Mouse (Mus musculus) liver, embryonic 11.5 days (tissue): ENCODE data around the gene Mc1r. TPM values are rescaled to one million over a fixed set of nuclear protein-coding genes. Genes with fewer than 3 reads are reported as not detected.

Source experiments
- ATAC-seq: fragments of 200-750 bp; cut with Nextera tagmentation; replicated peaks from 2 replicates; pipeline ENCODE4 v1.8.0; 2017; ENCODE audit warnings: moderate number of reproducible peaks, mild to moderate bottlenecking, moderate TSS enrichment, moderate library complexity; ENCODE audit not compliant: low FRiP score
- DNase-seq: peaks from one replicate; pipeline ENCODE4 v3.0.0-alpha.2; 2017; ENCODE audit warnings: low spot score
- H3K27ac ChIP-seq: fragments of 300-500 bp; sonication (generic); 2 replicates; pipeline ENCODE4 v1.5.1; 2014; ENCODE audit warnings: mild to moderate bottlenecking, low read depth, low read length, control low read depth
- H3K27me3 ChIP-seq: fragments of 300-500 bp; sonication (generic); replicated peaks from 2 replicates; pipeline ENCODE4 v1.6.1; 2014; ENCODE audit warnings: low read length, mixed read lengths; ENCODE audit not compliant: control insufficient read depth, insufficient read depth
- H3K36me3 ChIP-seq: fragments of 300-500 bp; sonication (generic); 2 replicates; pipeline ENCODE4 v1.6.1; 2014; ENCODE audit warnings: mild to moderate bottlenecking, low read length, moderate library complexity, mixed read lengths; ENCODE audit not compliant: control insufficient read depth, insufficient read depth
- H3K4me1 ChIP-seq: fragments of 300-500 bp; sonication (generic); replicated peaks from 2 replicates; pipeline ENCODE4 v1.6.1; 2014; ENCODE audit warnings: low read length, mixed read lengths; ENCODE audit not compliant: control insufficient read depth, insufficient read depth
- H3K4me2 ChIP-seq: fragments of 300-500 bp; sonication (generic); 2 replicates; pipeline ENCODE4 v1.6.1; 2014; ENCODE audit warnings: mild to moderate bottlenecking, control low read depth, moderate library complexity
- H3K4me3 ChIP-seq: fragments of 300-500 bp; sonication (generic); 2 replicates; pipeline ENCODE4 v1.5.1; 2014; ENCODE audit warnings: low read depth, low read length, control low read depth
- H3K9ac ChIP-seq: fragments of 300-500 bp; sonication (generic); 2 replicates; pipeline ENCODE4 v1.6.1; 2014; ENCODE audit warnings: low read depth, low read length, control low read depth
- H3K9me3 ChIP-seq: fragments of 300-500 bp; sonication (generic); 2 replicates; pipeline ENCODE4 v1.6.1; 2016; ENCODE audit warnings: low read length, inconsistent platforms, mixed read lengths; ENCODE audit not compliant: control insufficient read depth
- WGBS: fragments of 180-500 bp; shearing (Covaris S2); extraction: QIAGEN DNeasy Blood & Tissue Kit; methylation state at CpG from one replicate; pipeline ENCODE4 v1.1.7; 2014; 5-methylcytosine and 5-hydroxymethylcytosine counted together
- polyA plus RNA-seq: library from polyadenylated mRNA; unstranded; fragments of >200 nt; fragmentation: Nextera tagmentation; extraction: Ambion mirVana; gene quantifications from 2 replicates; pipeline ENCODE4 v1.2.1, GENCODE M21; 2014

The Mc1r gene
- polyA plus RNA-seq, 1 experiment from 2014 or later, result 0.04 TPM

GRCm38 (mm10) chr8:123384883-123385540, 21.9 kb upstream of the Mc1r start:
- no peaks in the 10 kb centered on the region for H3K9me3 ChIP-seq
- H3K4me2 ChIP-seq, result no peak overlapping the region
- 72% methylated on average over 9 of the region's 9 CpGs for WGBS
- peaks cover 54% of the 10 kb centered on the region for H3K36me3 ChIP-seq
- no peaks in the 10 kb centered on the region for H3K4me1 ChIP-seq
- no peak for ATAC-seq
- H3K4me3 ChIP-seq, result no peak overlapping the region
- no peaks in the 10 kb centered on the region for H3K27me3 ChIP-seq
- no peak overlapping the region for H3K27ac ChIP-seq
- no peak for DNase-seq
- H3K9ac ChIP-seq, result no peak overlapping the region

GRCm38 (mm10) chr8:123387041-123387440, 19.9 kb upstream of the Mc1r start:
- no peak overlapping the region for H3K4me3 ChIP-seq
- DNase-seq (no peak), ATAC-seq (no peak)
- H3K9ac ChIP-seq, result no peak overlapping the region
- H3K9me3 ChIP-seq, result no peaks in the 10 kb centered on the region
- peaks cover 68% of the 10 kb centered on the region for H3K36me3 ChIP-seq
- H3K4me2 ChIP-seq, result no peak overlapping the region
- no peaks in the 10 kb centered on the region for H3K4me1 ChIP-seq
- no peaks in the 10 kb centered on the region for H3K27me3 ChIP-seq
- no peak overlapping the region for H3K27ac ChIP-seq
- 78% methylated on average over 3 of the region's 3 CpGs for WGBS

DNA sequence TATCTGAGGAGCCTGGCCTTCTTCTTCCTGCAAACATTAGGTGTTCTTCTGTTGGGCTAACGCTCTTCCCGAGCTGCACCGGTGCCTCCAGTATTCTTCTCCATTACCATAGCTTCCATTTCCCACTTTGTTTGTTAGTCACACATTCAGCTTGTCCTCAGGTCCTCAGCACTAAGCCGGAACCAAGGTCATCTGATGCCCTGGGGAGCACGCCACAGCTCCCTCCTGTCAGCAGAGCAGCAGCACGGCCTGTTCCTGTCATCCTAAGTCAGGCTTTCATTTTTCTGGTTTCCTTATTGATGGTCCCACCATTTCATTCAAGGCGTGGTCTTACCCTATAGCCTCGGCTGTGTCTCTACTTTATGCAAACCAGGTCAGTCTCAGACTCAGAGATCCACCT, 19.1 kb upstream of the Mc1r start:
- Histone ChIP-seq H3K4me2 (no peak overlapping the region), H3K36me3 (peaks cover 69% of the 10 kb centered on the region), H3K4me3 (no peak overlapping the region), H3K9ac (no peak overlapping the region), H3K27me3 (no peaks in the 10 kb centered on the region), H3K9me3 (no peaks in the 10 kb centered on the region), H3K4me1 (no peaks in the 10 kb centered on the region), H3K27ac (no peak overlapping the region)
- ATAC-seq (no peak), DNase-seq (no peak)
- WGBS, result 88% methylated on average over 8 of the region's 8 CpGs

- Histone ChIP-seq H3K27ac (no peak overlapping the region), H3K4me2 (no peak overlapping the region), H3K27me3 (no peaks in the 10 kb centered on the region), H3K36me3 (peaks cover 68% of the 10 kb centered on the region), H3K9ac (no peak overlapping the region), H3K4me1 (no peaks in the 10 kb centered on the region), H3K4me3 (no peak overlapping the region), H3K9me3 (no peaks in the 10 kb centered on the region)
- ATAC-seq (no peak), DNase-seq (no peak)
- 94% methylated on average over 7 of the region's 7 CpGs for WGBS
Observed at GRCm38 (mm10) chr8:123389026-123389425, 17.9 kb upstream of the Mc1r start.

DNA sequence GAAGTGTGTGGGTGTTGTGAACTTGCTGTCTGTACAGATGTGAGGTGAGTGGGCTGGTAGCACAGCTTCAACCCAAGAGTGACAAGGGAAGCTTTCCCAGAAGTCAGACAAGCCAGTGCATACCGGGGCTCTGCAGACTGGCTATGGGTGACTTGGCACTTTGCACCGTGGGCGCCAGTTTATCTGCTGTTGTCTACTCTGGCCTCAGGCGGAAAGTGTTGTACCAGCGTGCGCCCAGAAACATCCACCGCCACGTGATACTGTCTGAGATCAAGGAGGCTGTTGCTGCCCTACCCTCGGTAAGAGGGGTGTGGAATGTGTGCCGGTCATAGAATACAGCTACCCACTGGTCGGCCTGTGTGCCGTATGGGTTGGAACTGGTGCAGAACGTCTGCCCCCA, 8.6 kb upstream of the Mc1r start:
- 91% methylated on average over 13 of the region's 13 CpGs for WGBS
- ATAC-seq (no peak), DNase-seq (no peak)
- H3K27me3 ChIP-seq, result no peaks in the 10 kb centered on the region
- no peak overlapping the region for H3K27ac ChIP-seq
- no peaks in the 10 kb centered on the region for H3K4me1 ChIP-seq
- H3K4me3 ChIP-seq, result no peak overlapping the region
- H3K9ac ChIP-seq, result no peak overlapping the region
- no peaks in the 10 kb centered on the region for H3K9me3 ChIP-seq
- peaks cover 65% of the 10 kb centered on the region for H3K36me3 ChIP-seq
- H3K4me2 ChIP-seq, result no peak overlapping the region

DNA sequence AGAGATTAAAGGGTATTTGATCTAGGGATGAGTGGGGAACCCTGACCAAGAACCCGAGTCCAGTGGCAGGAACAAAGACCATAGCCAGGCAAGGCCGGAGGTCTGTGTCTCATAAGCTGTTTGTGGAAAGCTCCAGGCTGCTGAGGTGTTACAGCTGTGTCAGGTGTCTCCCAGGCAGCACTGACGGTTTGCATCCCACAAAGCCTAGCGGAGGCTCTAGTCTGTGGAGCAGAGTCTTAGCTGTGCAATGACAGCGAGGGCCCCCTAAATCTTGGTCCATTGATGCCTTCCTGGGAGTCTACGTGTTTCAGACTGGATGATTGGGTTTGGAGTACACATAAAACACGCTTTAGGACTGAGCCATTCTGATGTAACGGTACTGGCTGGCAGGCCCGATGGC, 5.0 kb upstream of the Mc1r start:
- ATAC-seq (no peak), DNase-seq (no peak)
- 89% methylated on average over 9 of the region's 9 CpGs for WGBS
- Histone ChIP-seq H3K4me1 (0 out of 2 replicates have a peak, but pooled peaks cover 2% of the 10 kb centered on the region), H3K27ac (no peak overlapping the region), H3K4me3 (no peak overlapping the region), H3K27me3 (no peaks in the 10 kb centered on the region), H3K9me3 (no peaks in the 10 kb centered on the region), H3K4me2 (no peak overlapping the region), H3K9ac (no peak overlapping the region), H3K36me3 (peaks cover 35% of the 10 kb centered on the region)

DNA sequence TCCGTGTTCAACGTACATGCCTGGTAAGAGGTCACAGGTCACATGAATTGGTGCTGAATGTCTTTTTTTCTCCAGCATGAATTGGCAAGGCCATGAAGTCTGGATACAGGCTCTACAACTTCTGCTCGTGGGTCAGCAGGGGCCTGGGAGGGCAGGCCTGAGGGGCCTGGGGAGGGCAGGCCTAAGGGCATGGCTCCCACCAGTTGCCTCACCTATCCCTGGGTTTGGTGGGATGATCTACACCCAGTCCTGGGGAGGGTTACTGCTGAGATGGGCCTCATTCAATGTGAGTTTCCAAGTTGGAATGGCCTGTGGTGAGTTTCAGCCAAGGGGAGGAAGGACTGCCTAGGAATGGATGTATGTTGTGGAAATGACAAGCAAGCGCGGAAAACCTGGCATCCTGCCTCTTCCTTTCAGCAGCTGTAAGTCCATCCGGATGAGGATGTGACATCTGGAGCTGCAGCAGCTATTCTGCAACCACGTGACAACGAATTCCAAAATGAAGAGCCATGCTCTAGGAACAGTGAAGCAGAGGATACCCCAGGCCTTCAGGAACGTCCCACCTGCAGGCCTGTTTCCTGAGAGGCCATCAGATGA, 4.1 kb upstream of the Mc1r start:
- H3K9me3 ChIP-seq, result no peaks in the 10 kb centered on the region
- peaks cover 4% of the 10 kb centered on the region; the same call in 1 of the 2 replicates for H3K4me1 ChIP-seq
- ATAC-seq, result no peak
- H3K4me3 ChIP-seq, result no peak overlapping the region
- 89% methylated on average over 9 of the region's 9 CpGs for WGBS
- peaks cover 7% of the 10 kb centered on the region; the same call in 1 of the 2 replicates for H3K27me3 ChIP-seq
- H3K36me3 ChIP-seq, result peaks cover 33% of the 10 kb centered on the region
- H3K9ac ChIP-seq, result no peak overlapping the region
- no peak for DNase-seq
- H3K27ac ChIP-seq, result no peak overlapping the region
- H3K4me2 ChIP-seq, result no peak overlapping the region

- no peak overlapping the region for H3K9ac ChIP-seq
- H3K27me3 ChIP-seq, result peaks cover 10% of the 10 kb centered on the region; the same call in 1 of the 2 replicates
- no peak for ATAC-seq
- H3K27ac ChIP-seq, result no peak overlapping the region
- H3K4me2 ChIP-seq, result no peak overlapping the region
- no peak overlapping the region for H3K4me3 ChIP-seq
- no peak for DNase-seq
- peaks cover 18% of the 10 kb centered on the region for H3K4me1 ChIP-seq
- peaks cover 16% of the 10 kb centered on the region for H3K36me3 ChIP-seq
- 64% methylated on average over 8 of the region's 8 CpGs for WGBS
- H3K9me3 ChIP-seq, result no peaks in the 10 kb centered on the region
Observed at GRCm38 (mm10) chr8:123404521-123404920, 2.4 kb upstream of the Mc1r start.

GRCm38 (mm10) chr8:123407612-123408011, 705 bp downstream of the Mc1r start:
- no peak for ATAC-seq

More at GRCm38 (mm10) chr8:123407612-123408011, 705 bp downstream of the Mc1r start:
- no peak for DNase-seq
- peaks cover 40% of the 10 kb centered on the region for H3K27me3 ChIP-seq
- peaks cover 4% of the 10 kb centered on the region; the same call in 1 of the 2 replicates for H3K36me3 ChIP-seq
- 81% methylated on average over 13 of the region's 13 CpGs for WGBS
- H3K9me3 ChIP-seq, result no peaks in the 10 kb centered on the region
- no peak overlapping the region for H3K27ac ChIP-seq
- H3K4me1 ChIP-seq, result peaks cover 40% of the 10 kb centered on the region
- H3K4me3 ChIP-seq, result no peak overlapping the region
- H3K4me2 ChIP-seq, result no peak overlapping the region
- no peak overlapping the region for H3K9ac ChIP-seq
